Mouse (Mus musculus) embryonic facial prominence, embryonic 10.5 days (tissue): ENCODE measurements around the gene Ccl20. TPM values are rescaled to one million over a fixed set of nuclear protein-coding genes. Genes with fewer than 3 reads are reported as not detected.

ENCODE experiments used
- DNase-seq: peaks from one replicate; pipeline ENCODE4 v3.0.0-alpha.2; 2017; ENCODE audit warnings: low spot score
- H3K27ac ChIP-seq: fragments of 300-500 bp; sonication (generic); replicated peaks from 2 replicates; pipeline ENCODE4 v1.5.1; 2016; ENCODE audit warnings: mild to moderate bottlenecking
- H3K27me3 ChIP-seq: fragments of 300-500 bp; sonication (generic); replicated peaks from 2 replicates; pipeline ENCODE4 v1.6.1; 2016; ENCODE audit warnings: low read depth, mild to moderate bottlenecking; ENCODE audit not compliant: poor library complexity, severe bottlenecking
- H3K36me3 ChIP-seq: fragments of 300-500 bp; sonication (generic); replicated peaks from 2 replicates; pipeline ENCODE4 v1.6.1; 2016; ENCODE audit warnings: mild to moderate bottlenecking, moderate library complexity
- H3K4me1 ChIP-seq: fragments of 300-500 bp; sonication (generic); 2 replicates; pipeline ENCODE4 v1.6.1; 2016
- H3K4me3 ChIP-seq: fragments of 300-500 bp; sonication (generic); 2 replicates; pipeline ENCODE4 v1.5.1; 2016; ENCODE audit warnings: mild to moderate bottlenecking, moderate library complexity
- H3K9me3 ChIP-seq: fragments of 300-500 bp; sonication (generic); 2 replicates; pipeline ENCODE4 v1.6.1; 2016; ENCODE audit warnings: mild to moderate bottlenecking
- WGBS: fragments of 180-500 bp; shearing (Covaris S2); methylation state at CpG from one replicate; pipeline ENCODE4 v1.1.7; 2016; 5-methylcytosine and 5-hydroxymethylcytosine counted together
- polyA plus RNA-seq: library from polyadenylated mRNA; unstranded; fragments of >200 nt; fragmentation: Nextera tagmentation; extraction: Ambion mirVana; gene quantifications from 2 replicates; pipeline ENCODE4 v1.2.1, GENCODE M21; 2016

The Ccl20 gene
- polyA plus RNA-seq, 1 experiment from 2014 or later, result not detected

GRCm38 (mm10) chr1:83150227-83150626, 33.7 kb downstream of the Ccl20 start:
- WGBS, result 70% methylated on average over 3 of the region's 3 CpGs

GRCm38 (mm10) chr1:83152961-83153360, 36.4 kb downstream of the Ccl20 start:
- Histone ChIP-seq H3K27ac (no peak overlapping the region), H3K36me3 (no peaks in the 10 kb centered on the region), H3K4me3 (no peak overlapping the region), H3K27me3 (no peaks in the 10 kb centered on the region), H3K9me3 (no peaks in the 10 kb centered on the region), H3K4me1 (no peaks in the 10 kb centered on the region)
- no peak for DNase-seq
- 89% methylated on average over 3 of the region's 3 CpGs for WGBS

More at GRCm38 (mm10) chr1:83150227-83150626, 33.7 kb downstream of the Ccl20 start:
- Histone ChIP-seq H3K4me3 (no peak overlapping the region), H3K9me3 (no peaks in the 10 kb centered on the region), H3K27me3 (no peaks in the 10 kb centered on the region), H3K4me1 (no peaks in the 10 kb centered on the region), H3K27ac (no peak overlapping the region), H3K36me3 (no peaks in the 10 kb centered on the region)
- no peak for DNase-seq

- WGBS, result 58% methylated on average over 1 of the region's 1 CpGs
- Histone ChIP-seq H3K27ac (no peak overlapping the region), H3K36me3 (no peaks in the 10 kb centered on the region), H3K4me1 (0 out of 2 replicates have a peak, but pooled peaks cover 5% of the 10 kb centered on the region), H3K27me3 (no peaks in the 10 kb centered on the region), H3K4me3 (no peak overlapping the region), H3K9me3 (no peaks in the 10 kb centered on the region)
- no peak for DNase-seq
These were observed 40.3 kb downstream of the Ccl20 start for GRCm38 (mm10) chr1:83156876-83157275.

GRCm38 (mm10) chr1:83159603-83160002, 43.0 kb downstream of the Ccl20 start, which contains the start of gene Daw1:
Daw1 (plus strand) TSS chr1:83159752.
- peak; percentile 90 for DNase-seq
- peak within 1 kb of the TSS; percentile 62 for H3K4me3 ChIP-seq
- no peaks in the 10 kb centered on the region for H3K9me3 ChIP-seq
- H3K27ac ChIP-seq, result peak within 1 kb of the TSS; percentile 76
- no peaks in the 10 kb centered on the region for H3K36me3 ChIP-seq
- under 1% methylated on average over 16 of the region's 16 CpGs for WGBS
- H3K27me3 ChIP-seq, result no peaks in the 10 kb centered on the region
- H3K4me1 ChIP-seq, result 0 out of 2 replicates have a peak, but pooled peaks cover 5% of the 10 kb centered on the region

- no peak for DNase-seq
- H3K9me3 ChIP-seq, result no peaks in the 10 kb centered on the region
- WGBS, result 89% methylated on average over 3 of the region's 3 CpGs
These were observed 45.1 kb downstream of the Ccl20 start for GRCm38 (mm10) chr1:83161658-83162057.

GRCm38 (mm10) chr1:83164027-83164426, 47.5 kb downstream of the Ccl20 start:
- Histone ChIP-seq H3K4me3 (no peak overlapping the region), H3K27me3 (no peaks in the 10 kb centered on the region), H3K27ac (no peak overlapping the region), H3K9me3 (no peaks in the 10 kb centered on the region), H3K36me3 (no peaks in the 10 kb centered on the region), H3K4me1 (0 out of 2 replicates have a peak, but pooled peaks cover 5% of the 10 kb centered on the region)
- DNase-seq, result no peak
- WGBS, result 87% methylated on average over 3 of the region's 3 CpGs

More at GRCm38 (mm10) chr1:83161658-83162057, 45.1 kb downstream of the Ccl20 start:
- no peaks in the 10 kb centered on the region for H3K36me3 ChIP-seq
- 0 out of 2 replicates have a peak, but pooled peaks cover 5% of the 10 kb centered on the region for H3K4me1 ChIP-seq
- H3K27ac ChIP-seq, result no peak overlapping the region
- no peaks in the 10 kb centered on the region for H3K27me3 ChIP-seq
- no peak overlapping the region for H3K4me3 ChIP-seq

Other genes starting within 250 kb of the Ccl20 start
- 0.25 TPM in 1 of 2 replicates, not detected in the other for gene A030005L19Rik, start 203.4 kb upstream of the Ccl20 start, polyA plus RNA-seq
- not detected in 2 replicates for gene A030014E15Rik, start 191.8 kb upstream of the Ccl20 start, polyA plus RNA-seq
- not detected in 2 replicates for gene Gm6217, start 185.4 kb upstream of the Ccl20 start, polyA plus RNA-seq
- not detected in 2 replicates for gene A030003K21Rik, start 173.4 kb upstream of the Ccl20 start, polyA plus RNA-seq
- gene Gm7544, start 160.8 kb upstream of the Ccl20 start, polyA plus RNA-seq, result not detected in 2 replicates
- gene Gm47955, start 156.5 kb upstream of the Ccl20 start, polyA plus RNA-seq, result not detected in 2 replicates
- gene Gm47959, start 116.2 kb upstream of the Ccl20 start, polyA plus RNA-seq, result not detected in 2 replicates
- 0.25 and 0.30 TPM in 2 replicates for gene Slc19a3, start 78.3 kb upstream of the Ccl20 start, polyA plus RNA-seq
- gene Krtap28-10, start 74.3 kb upstream of the Ccl20 start, polyA plus RNA-seq, result not detected in 2 replicates
- not detected in 2 replicates for gene Gm47969, start 71.8 kb upstream of the Ccl20 start, polyA plus RNA-seq
- not detected in 2 replicates for gene A030005K14Rik, start 57.4 kb upstream of the Ccl20 start, polyA plus RNA-seq
- gene Krtap28-13, start 55.8 kb upstream of the Ccl20 start, polyA plus RNA-seq, result not detected in 2 replicates
- 0.18 TPM in 1 of 2 replicates, not detected in the other for gene Daw1, start 43.0 kb downstream of the Ccl20 start, polyA plus RNA-seq